Mouse (Mus musculus): ENCODE measurements at regions not wholly inside any gene's neighbourhood (a gene's known extent, or its start where the extent isn't known, plus 50 kb on each side); places are given as distances from the start of the nearest gene placed in this dataset.

- DNase-seq = no peak
These were observed 90.5 kb upstream of the Cadm1 start for GRCm38 (mm10) chr9:47439506-47439905.

DNA sequence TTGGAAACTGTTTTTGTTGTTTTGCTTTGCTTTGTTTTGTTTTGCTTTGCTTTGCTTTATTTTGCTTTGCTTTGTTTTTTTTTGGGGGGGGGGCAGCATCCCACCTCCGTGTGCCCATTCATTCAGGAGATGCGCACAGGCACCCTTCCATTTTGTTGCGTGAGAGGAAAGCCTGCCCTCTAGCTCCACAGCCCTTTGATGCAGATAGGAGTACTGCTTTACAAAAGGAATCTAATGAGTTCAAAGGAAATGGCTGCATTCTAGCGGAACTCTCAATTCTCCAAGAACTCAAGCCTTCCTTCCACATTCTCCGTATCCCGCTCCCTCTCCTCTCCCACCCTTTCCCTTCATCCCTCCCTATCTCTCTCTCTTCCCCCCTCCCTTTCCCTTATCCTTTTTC is 89.8 kb upstream of the Cadm1 start:
- no peak for DNase-seq

- DNase-seq = no peak
These were observed 88.8 kb upstream of the Cadm1 start for GRCm38 (mm10) chr9:47441155-47441554.

- no peak for DNase-seq
These were observed 85.8 kb upstream of the Cadm1 start for GRCm38 (mm10) chr9:47444168-47444567.

GRCm38 (mm10) chr9:47444752-47445151 is 85.2 kb upstream of the Cadm1 start:
- no peak for DNase-seq

- no peak for DNase-seq
These were observed 84.6 kb upstream of the Cadm1 start for GRCm38 (mm10) chr9:47445332-47445731.

DNA sequence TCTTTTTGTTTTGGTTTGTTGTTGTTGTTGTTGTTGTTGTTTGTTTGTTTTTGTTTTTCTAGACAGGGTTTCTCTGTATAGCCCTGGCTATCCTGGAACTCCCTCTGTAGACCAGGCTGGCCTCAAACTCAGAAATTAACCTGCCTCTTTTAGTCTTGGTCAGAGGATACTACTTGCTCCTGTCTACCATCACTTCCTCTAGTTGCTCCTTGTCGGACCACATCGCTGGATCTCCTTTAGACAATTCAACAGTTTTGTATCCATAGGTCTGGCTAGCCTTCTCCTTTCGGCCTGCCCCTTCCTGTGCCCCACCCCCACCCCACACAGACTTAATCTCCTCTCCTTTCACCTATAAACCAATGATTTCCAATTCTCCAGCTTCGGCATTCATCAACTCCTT is 77.2 kb upstream of the Cadm1 start:
- DNase-seq = no peak

- no peak for DNase-seq
These were observed 71.1 kb upstream of the Cadm1 start for GRCm38 (mm10) chr9:47458721-47459418.

- DNase-seq = no peak
These were observed 70.4 kb upstream of the Cadm1 start for GRCm38 (mm10) chr9:47459461-47460049.

GRCm38 (mm10) chr9:47460241-47460640 is 69.7 kb upstream of the Cadm1 start:
- DNase-seq = no peak

DNA sequence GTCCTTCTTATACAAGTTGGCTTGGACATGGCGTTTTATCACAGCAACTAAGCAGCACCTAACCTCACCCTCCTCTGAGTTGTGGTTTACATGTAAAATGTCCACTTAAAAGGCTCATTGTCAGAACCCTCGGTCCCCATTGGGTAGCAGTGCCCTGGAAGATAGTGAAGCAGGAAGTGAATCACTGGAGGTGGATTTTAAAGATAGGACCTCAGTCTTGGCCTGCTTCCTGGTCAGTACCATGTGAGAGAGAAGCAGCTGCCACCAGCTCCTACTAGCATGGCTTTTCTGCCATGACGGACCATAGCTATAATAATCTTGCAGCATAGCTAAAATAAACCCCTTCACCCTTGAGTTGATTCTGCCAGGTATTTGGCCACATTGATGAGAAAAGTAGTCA is 68.1 kb upstream of the Cadm1 start:
- no peak for DNase-seq

GRCm38 (mm10) chr9:47466767-47467166 is 63.2 kb upstream of the Cadm1 start:
- no peak for DNase-seq

DNA sequence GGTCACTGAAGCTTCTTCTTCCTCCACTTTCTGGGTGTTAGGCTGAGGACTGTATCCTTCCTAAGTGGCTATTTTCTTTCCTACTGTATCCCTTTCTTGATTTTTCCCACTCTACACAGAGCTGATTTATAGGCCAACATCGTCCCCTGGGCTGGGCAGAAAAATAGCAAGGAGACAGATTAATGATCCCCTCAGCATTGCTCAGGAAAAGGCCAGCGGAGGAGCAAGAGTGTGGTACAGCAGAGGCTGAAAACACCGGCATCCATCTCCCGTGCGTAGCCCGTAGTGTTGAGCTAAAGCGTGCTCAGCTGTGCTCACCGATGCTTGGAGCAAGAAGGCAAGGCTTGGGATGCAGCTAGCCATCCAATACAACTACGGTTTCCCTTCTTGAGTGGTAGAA is 62.2 kb upstream of the Cadm1 start:
- no peak for DNase-seq

- no peak for DNase-seq
These were observed 60.4 kb upstream of the Cadm1 start for GRCm38 (mm10) chr9:47469576-47469975.

- DNase-seq = no peak
These were observed 59.2 kb upstream of the Cadm1 start for GRCm38 (mm10) chr9:47470741-47471140.

DNA sequence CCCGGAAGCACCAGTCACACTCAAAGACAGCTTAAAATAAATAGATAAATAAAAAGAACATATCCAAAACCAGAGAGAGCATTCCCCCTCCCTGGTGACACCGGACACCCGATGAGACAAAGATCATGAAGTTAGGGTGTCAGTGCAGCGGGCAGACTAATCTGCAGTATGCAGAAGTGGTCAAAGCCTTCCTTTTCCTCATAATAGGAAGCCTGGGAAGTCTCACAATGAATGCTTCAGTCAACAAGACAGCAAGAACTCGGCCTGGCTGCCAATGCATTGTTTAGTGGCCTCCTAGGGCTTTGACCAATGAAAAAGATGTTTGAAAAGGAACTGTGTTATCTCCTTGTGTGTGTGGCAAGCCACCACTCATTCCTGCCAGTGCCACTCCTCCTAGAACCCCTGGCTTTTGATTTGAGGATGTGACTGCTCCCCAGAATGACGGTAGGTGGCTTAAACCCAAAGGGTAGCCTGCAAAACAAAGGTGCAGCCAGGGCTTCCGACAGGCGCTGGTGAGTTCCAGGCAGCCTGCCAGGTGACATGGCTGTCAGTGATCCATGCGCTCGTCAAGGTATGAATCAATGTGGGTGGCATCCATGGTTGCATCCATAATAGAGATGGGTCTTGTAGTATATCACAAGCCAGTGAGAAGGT is 58.1 kb upstream of the Cadm1 start:
- no peak for DNase-seq

GRCm38 (mm10) chr9:47473776-47474365 is 56.1 kb upstream of the Cadm1 start:
- no peak for DNase-seq

- DNase-seq = no peak
These were observed 55.2 kb upstream of the Cadm1 start for GRCm38 (mm10) chr9:47474776-47475175.

- no peak for DNase-seq
These were observed 52.1 kb upstream of the Cadm1 start for GRCm38 (mm10) chr9:47477889-47478288.

Measured in gastrocnemius, postnatal 10 days (tissue).